Mouse (Mus musculus) CD4-positive, CD25-positive, alpha-beta regulatory T cell, adult 2 months (primary cell): ENCODE results near the gene Hcrt.

Source experiments
- DNase-seq: peaks from one replicate; pipeline ENCODE4 v3.0.0-alpha.2; 2012; ENCODE audit warnings: low read depth, low spot score

The Hcrt gene

GRCm38 (mm10) chr11:100711783-100712615 lies 50.7 kb downstream of the Hcrt start, which contains the start of gene Kat2a:
Gene Kat2a (minus strand): TSS chr11:100712465.
- DNase-seq: peak; percentile 81
